ENCODE assay signal across 12 mouse cellular contexts in the genomic region with DNA sequence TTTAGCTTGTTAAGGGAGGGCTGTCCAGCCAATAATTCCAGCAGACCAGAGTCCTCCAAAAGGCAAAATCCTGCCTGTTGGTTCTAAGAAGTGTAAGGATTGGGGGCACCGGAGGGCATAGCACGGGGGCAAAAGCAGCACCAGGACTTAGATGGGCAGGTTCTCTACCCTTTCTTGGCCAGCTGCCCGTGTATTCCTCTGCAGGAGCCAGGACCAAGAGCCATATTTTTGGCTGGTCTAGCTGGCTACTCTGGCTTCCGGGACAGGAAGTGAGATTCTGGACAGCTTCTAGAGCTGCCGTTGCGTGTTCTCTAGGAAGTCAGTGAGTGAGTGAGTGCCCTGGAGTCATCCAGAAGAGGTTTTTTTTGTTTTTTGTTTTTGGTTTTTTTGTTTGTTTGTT. TPM values are rescaled to one million over a fixed set of nuclear protein-coding genes. Genes with fewer than 3 reads are reported as not detected.
A peak's percentile ranks its signal among the peaks of the same experiment; 100 is the strongest.
DNase-seq lines count a peak whose midpoint lies in the region; ATAC-seq and TF ChIP-seq lines count a peak whose summit lies in the region.
"Had no signal": no experiment of that assay in that cellular context is flagged by ENCODE, and none has a peak within 500 bp of the region (broad histone marks: within the 10 kb centered on the region; RNA-seq: fewer than 3 reads in every experiment).

No protein-coding gene starts in this region.

- no peak overlapping the region for H3K4me2 ChIP-seq in forebrain, postnatal 0 days (ENCODE audit: low read depth)

- no peaks in the 10 kb centered on the region for H3K9me3 ChIP-seq in forebrain, postnatal 0 days (ENCODE audit: low read length)
- H3K9me3 ChIP-seq: neural tube, embryonic 12.5 days had no signal

- H3K9ac ChIP-seq in forebrain, postnatal 0 days, result no peak overlapping the region
- H3K9ac ChIP-seq: neural tube, embryonic 12.5 days had no signal

- DNase-seq in heart, adult 18-20 months, result peak; percentile 60 to 66
- DNase-seq in heart, postnatal 25 days (ENCODE audit: low spot score), result no peak
- peak; percentile 25 for DNase-seq in A20 (ENCODE audit: low read depth, low spot score)
- peak; percentile 68 to 70 for DNase-seq in cerebellum, adult 18-20 months
- peak; percentile 46 to 51 for DNase-seq in heart, postnatal 36 days
- DNase-seq in forebrain, postnatal 0 days, result no peak
- DNase-seq in retina, embryonic 14.5 days (ENCODE audit: low spot score), result no peak
- no peak for DNase-seq in thymus, adult 2 months

- no peak for ATAC-seq in forebrain, postnatal 0 days

- TF ChIP-seq POLR2A in thymus, adult 2 months (IDR thresholded peaks at IDR 0.05; ENCODE audit: control insufficient read depth, extremely low read depth, insufficient read depth, low read length, poor library complexity), result no peak

- peaks cover 5% of the 10 kb centered on the region for H3K27me3 ChIP-seq in forebrain, postnatal 0 days (ENCODE audit: insufficient read depth, low read length)
- H3K27me3 ChIP-seq in thymus, adult 2 months (ENCODE audit: control insufficient read depth, insufficient read depth, low read length), result peaks cover 7% of the 10 kb centered on the region

- H3K4me3 ChIP-seq in forebrain, postnatal 0 days (ENCODE audit: low read depth, low read length), result no peak overlapping the region
- H3K4me3 ChIP-seq in thymus, adult 2 months (ENCODE audit: control insufficient read depth, insufficient read depth, low read length), result no peak overlapping the region

- TF ChIP-seq CTCF in forebrain, postnatal 0 days (IDR thresholded peaks at IDR 0.05; ENCODE audit: low read depth), result no peak
- TF ChIP-seq CTCF in thymus, adult 2 months (IDR thresholded peaks at IDR 0.05; ENCODE audit: borderline replicate concordance, control insufficient read depth, extremely low read depth, insufficient read depth, low read length, poor library complexity), result no peak

- WGBS in forebrain, postnatal 0 days, result 62% methylated on average over 6 of the region's 6 CpGs
- WGBS in thymus, adult 2 months, result 66% methylated on average over 6 of the region's 6 CpGs

- H3K27ac ChIP-seq in forebrain, postnatal 0 days (ENCODE audit: low read depth, low read length), result no peak overlapping the region
- no peak overlapping the region for H3K27ac ChIP-seq in thymus, adult 2 months (ENCODE audit: control insufficient read depth, insufficient read depth, low read length)
- H3K27ac ChIP-seq: neural tube, embryonic 12.5 days had no signal

- peaks cover 13% of the 10 kb centered on the region for H3K4me1 ChIP-seq in forebrain, postnatal 0 days (ENCODE audit: insufficient read depth)
- peaks cover 10% of the 10 kb centered on the region for H3K4me1 ChIP-seq in thymus, adult 2 months (replicated peaks; ENCODE audit: control insufficient read depth, insufficient read depth, low read length)

- H3K36me3 ChIP-seq in forebrain, postnatal 0 days (ENCODE audit: insufficient read depth), result no peaks in the 10 kb centered on the region
- no peaks in the 10 kb centered on the region for H3K36me3 ChIP-seq in thymus, adult 2 months (ENCODE audit: control insufficient read depth, insufficient read depth, low read length)
- H3K36me3 ChIP-seq: neural tube, embryonic 12.5 days had no signal

- intact Hi-C loops in heart, postnatal 25 days (cut with DNase I), result no loop called here
- intact Hi-C loops in heart, postnatal 36 days (cut with DNase I), result no loop called here

RNA-seq across cellular contexts. Expression of a gene that starts 18.3 kb away (rescaled TPM):
- total RNA-seq in heart, adult 18-20 months (2021), result 1 to 10 TPM; 1.5 to 1.9 TPM
- 1 to 10 TPM; 1.8 to 2.2 TPM for total RNA-seq in heart, postnatal 25 days (2021)
- total RNA-seq in heart, postnatal 36 days (2021), result 1 to 10 TPM; 2.4 to 2.6 TPM
- 10.9 and 11.9 TPM in 2 replicates for total RNA-seq in forebrain, postnatal 0 days (2014; rRNA removed)
- polyA plus RNA-seq in forebrain, postnatal 0 days (2015; fragmentation: Nextera tagmentation; extraction: Ambion mirVana), result 7.1 and 7.5 TPM in 2 replicates
- polyA plus RNA-seq in thymus, adult 2 months (2012; rRNA removed), result 1.1 and 2.0 TPM in 2 replicates
- total RNA-seq: hematopoietic stem cell, adult 5-6 weeks; megakaryocyte progenitor cell, adult 5-6 weeks had no signal
- polyA plus RNA-seq: erythroblast, embryonic 14.5 days had no signal

Comparison
In these comparisons a context has a peak if more than half of its experiments do, and no peak if none do; other contexts are left out.
1. DNase-seq: peak in heart, adult 18-20 months (2 of 2), A20 (single experiment), cerebellum, adult 18-20 months (2 of 2) and heart, postnatal 36 days (2 of 2); none in heart, postnatal 25 days (single experiment), forebrain, postnatal 0 days (single experiment), retina, embryonic 14.5 days (single experiment) and thymus, adult 2 months (single experiment).